Mouse (Mus musculus): ENCODE data around the gene Cfap45.
A peak's percentile ranks its signal among the peaks of the same experiment; 100 is the strongest.

The Cfap45 gene

DNA sequence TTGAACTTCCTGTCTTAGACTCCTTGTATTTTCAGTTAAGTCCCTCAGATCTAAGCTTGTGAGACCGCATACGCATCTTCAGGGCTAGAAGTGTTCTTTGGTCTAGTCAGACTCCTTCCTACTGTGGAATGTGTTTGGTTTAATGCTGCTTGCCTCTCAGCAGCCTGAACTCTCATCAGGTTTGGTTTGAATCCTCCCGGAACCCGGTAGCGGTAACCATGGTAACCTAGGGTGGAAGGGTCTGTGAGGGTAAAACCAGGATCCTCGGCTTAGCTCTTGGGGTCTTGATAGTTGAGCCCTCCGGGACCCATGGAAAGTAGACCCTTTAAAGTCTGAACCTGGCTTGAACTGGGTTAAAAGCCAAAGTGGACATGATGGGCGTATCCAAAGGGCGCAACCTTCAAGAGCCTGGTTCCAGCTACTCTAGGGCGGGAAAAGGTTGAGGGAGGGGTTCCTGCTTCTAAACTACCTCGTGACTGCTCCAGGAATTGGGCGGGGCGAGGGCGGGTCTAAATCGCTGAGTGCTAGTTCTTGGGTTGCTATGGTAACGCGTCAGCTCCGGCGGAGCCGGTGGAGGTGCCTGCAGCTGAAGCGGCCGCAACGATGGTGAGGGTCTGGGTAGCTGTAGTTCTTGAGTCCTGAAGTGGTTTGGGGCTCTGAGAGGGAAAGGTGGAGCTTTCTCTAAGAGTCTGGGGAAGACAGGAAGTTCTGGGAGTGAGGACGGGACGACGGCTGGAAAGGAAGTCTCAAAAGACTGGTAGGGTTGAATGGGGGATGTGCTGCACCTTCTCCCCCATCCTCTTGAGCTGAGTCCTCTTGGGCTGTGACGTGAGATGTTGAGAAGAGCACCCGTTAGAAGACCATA is at the start of gene Cfap45:
Gene Cfap45 (plus strand): TSS at position 226 of the 865 bp plus-strand sequence.
- DNase-seq (ENCODE audit: low spot score in 2 of 2) = peak; percentile 92 to 94

GRCm38 (mm10) chr1:172472909-172473308 is 47.7 kb upstream of the Cfap45 start:
- DNase-seq (ENCODE audit: low spot score in 2 of 2) = no peak

DNA sequence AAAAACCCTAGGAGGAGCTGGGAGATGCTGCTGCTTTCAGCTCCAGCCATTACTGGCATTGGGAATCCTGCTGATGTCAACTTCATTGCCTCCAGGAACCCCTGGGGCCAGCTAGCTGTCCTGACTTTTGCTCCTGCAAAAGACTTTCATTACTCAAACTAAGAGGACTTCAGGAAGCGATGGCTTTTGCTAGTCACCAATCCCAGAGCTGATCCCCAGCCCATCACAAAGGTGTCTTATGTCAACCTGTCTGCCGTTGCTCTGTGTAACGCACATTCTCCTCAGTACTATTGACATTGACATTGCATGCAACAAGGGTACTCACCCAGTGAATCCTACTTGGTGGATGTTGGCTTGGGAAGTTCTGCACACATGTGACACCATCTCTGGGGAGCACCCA is 46.4 kb upstream of the Cfap45 start:
- DNase-seq (ENCODE audit: low spot score in 2 of 2) = no peak

- no peak for DNase-seq (ENCODE audit: low spot score in 2 of 2)
These were observed 45.4 kb upstream of the Cfap45 start, which contains the start of gene Slamf9 for GRCm38 (mm10) chr1:172475054-172475741. Gene Slamf9 (plus strand): TSS chr1:172475358.

- no peak for DNase-seq (ENCODE audit: low spot score in 2 of 2)
These were observed 42.6 kb upstream of the Cfap45 start for GRCm38 (mm10) chr1:172478020-172478419.

- DNase-seq (ENCODE audit: low spot score in 2 of 2) = no peak
These were observed 40.2 kb upstream of the Cfap45 start for GRCm38 (mm10) chr1:172480376-172480775.

- peak in 1 of 2 experiments; percentile 31 for DNase-seq (ENCODE audit: low spot score in 2 of 2)
These were observed 39.5 kb upstream of the Cfap45 start for GRCm38 (mm10) chr1:172481111-172481510.

DNA sequence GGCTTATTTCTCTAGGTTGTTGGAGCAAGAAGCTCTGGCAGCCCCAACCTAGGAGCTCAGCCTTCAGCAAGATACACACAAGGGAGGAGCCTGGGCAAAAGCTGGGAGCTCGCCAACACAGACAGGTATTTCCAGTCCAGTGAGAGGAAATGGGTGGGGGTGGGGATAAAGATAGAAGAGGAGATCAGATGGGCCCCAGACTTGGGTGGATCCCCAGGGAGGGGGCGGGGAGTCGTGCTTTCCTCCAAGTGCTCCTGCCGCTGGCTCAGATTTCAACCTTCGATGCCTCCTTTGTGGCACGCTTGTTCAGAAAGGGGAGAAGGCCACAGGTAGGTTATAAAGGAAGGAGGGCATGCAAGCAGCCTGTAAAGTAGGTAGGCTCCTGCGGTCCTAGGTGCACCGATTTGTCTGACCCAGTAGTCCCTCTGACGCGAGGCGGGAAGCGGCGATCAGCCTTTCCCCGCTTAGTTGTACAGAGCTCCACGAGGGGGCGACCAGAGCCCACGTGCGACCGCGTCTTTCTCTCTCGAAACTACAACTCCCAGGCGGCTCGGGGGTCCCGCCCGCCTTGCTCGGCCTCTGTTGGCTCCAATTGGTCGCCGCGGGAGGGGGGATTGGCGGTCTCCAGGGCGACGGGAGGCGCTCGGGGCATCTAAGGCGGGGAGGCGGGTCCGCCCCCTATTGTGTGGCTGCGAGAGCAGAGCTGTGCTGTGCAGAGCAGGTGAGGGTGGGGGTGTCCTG is 38.9 kb upstream of the Cfap45 start, which contains the start of gene Igsf9:
Gene Igsf9 (plus strand): TSS at position 249 of the 741 bp plus-strand sequence.
- peak; percentile 97 to 98 for DNase-seq (ENCODE audit: low spot score in 2 of 2)

- DNase-seq (ENCODE audit: low spot score in 2 of 2) = peak in 1 of 2 experiments; percentile 39
These were observed 37.9 kb upstream of the Cfap45 start for GRCm38 (mm10) chr1:172482518-172483360.

- peak in 1 of 2 experiments; percentile 35 for DNase-seq (ENCODE audit: low spot score in 2 of 2)
These were observed 37.3 kb upstream of the Cfap45 start for GRCm38 (mm10) chr1:172483361-172483660.

DNA sequence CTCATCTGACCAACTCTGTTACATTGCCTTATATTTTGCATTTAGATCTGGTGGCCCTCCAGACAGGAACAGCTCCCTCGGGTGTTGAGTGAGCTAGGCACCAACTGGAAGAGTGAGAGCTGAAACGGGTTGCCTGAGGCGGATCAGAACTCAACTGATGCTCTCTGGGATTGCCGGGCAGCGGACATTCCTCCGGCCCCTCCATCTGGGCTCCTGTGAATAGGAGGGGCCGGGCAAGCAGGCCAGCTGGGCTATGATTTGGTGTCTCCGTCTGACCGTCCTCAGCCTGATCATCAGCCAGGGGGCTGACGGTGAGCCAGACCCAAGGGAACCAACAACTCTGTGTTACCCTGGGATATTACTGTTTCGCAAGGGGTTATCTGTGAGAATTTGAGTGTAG is 36.4 kb upstream of the Cfap45 start:
- DNase-seq (ENCODE audit: low spot score in 2 of 2) = peak in 1 of 2 experiments; percentile 28

DNA sequence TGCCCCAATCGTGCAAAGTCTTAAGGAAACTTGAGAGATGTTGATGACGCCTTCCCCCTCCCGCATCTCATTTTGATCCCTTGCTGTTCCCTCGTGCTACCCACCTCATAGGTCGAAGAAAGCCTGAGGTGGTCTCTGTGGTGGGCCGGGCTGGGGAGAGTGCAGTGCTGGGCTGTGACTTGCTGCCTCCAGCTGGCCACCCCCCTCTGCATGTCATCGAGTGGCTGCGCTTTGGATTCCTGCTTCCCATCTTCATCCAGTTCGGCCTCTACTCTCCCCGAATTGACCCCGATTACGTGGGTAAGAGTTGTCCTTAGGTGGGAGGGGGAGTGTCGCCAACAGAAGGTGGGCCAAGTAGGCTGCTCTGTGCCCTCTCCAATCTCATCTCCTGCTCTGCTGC is 35.9 kb upstream of the Cfap45 start:
- peak in 1 of 2 experiments; percentile 24 for DNase-seq (ENCODE audit: low spot score in 2 of 2)

DNA sequence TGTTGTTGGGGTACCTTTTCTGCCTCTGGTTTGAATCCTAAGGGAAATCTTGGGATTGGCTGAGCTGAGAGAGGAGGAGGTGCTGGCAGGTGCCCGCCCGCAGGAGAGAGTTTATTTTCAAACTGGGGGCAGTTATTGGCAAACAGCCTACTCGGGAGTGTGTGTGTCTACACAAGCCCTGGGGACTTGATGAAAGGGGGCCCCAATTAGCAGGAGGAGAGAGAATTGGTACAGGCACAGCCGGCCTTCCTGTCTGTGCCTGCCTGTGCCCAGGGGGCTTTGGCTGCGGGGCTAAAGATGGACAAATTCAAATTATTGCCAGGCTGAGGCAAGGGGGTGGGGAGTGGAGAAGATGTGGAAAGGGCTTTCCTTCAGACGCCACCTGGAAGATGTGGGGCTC is 34.8 kb upstream of the Cfap45 start:
- no peak for DNase-seq (ENCODE audit: low spot score in 2 of 2)

GRCm38 (mm10) chr1:172486236-172486635 is 34.4 kb upstream of the Cfap45 start:
- DNase-seq (ENCODE audit: low spot score in 2 of 2) = no peak

DNA sequence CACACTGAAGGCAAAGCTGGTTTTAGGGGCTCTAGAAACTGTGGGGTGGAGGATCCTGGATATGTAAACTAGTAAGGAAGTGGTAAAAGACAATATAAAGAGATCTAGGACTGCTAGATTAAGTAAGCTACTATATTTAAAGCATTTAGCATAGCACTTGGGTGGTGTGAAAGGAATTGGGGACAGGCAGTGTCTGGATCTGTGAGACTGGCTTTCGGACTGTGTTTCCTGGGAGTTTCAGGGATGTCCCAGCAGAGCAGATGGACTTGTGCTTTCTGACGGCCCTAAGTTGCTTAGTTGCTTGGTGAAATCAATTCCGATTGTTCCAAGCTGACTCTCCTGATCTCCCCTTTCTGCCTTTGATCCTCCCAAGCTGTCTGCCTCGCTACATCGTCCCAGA is 34.0 kb upstream of the Cfap45 start:
- DNase-seq (ENCODE audit: low spot score in 2 of 2) = no peak

DNA sequence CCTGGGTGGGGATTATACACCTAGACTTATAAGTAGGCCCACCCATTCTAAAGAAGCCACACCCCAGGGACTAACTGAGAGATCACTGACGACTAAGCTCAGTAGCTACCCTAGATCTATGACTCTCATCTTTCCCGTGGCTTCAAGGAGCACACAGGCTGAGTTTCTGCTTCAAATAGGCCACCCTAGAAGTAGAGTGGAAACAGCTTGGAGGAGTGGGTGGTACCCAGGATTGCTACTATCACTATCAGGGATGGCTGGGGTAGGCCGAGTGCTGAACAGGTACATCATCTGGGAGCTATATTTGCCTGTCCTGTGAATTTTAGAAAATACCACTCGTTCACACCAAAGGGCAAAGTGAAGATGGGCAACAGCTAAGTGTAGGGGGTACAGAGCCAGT is 32.7 kb upstream of the Cfap45 start:
- no peak for DNase-seq (ENCODE audit: low spot score in 2 of 2)

DNA sequence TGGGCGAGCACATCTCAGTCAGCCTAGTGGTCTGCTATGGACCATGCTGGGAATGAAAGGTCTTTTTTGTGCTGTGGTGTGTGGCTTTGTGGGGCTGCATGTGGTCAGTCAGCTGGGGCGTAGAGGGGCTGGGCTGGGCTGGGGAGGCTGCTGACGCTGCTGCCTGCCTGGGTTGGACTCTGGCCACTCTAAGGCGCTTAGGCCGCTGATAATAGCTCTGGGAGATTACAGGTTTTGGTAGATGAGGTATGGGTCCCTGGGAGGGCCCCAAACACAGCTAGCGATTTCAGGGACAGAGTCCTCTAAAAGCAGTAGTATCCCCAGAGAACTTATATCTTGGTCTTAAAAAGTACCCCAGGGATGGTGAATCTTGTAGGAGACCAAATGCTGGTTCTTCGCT is 31.8 kb upstream of the Cfap45 start:
- DNase-seq (ENCODE audit: low spot score in 2 of 2) = no peak

GRCm38 (mm10) chr1:172489585-172490250 is 30.9 kb upstream of the Cfap45 start:
- no peak for DNase-seq (ENCODE audit: low spot score in 2 of 2)

DNA sequence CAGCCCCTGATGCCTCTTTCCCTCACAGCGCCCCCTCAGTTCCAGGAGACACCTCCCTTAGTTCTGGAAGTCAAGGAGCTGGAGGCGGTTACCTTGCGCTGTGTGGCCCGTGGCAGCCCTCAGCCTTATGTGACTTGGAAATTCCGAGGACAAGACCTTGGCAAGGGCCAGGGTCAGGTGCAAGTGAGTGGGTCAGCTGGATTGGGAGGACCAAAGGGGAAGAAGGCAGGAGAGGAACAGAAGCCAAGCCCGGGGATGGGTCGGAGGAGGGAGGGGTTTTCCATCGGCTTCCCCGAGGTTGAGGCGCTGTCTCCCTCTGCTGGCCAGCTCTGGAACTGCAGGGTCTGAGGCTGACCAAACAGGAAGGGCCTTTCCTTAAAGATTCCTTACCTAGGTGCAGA is 30.3 kb upstream of the Cfap45 start:
- DNase-seq (ENCODE audit: low spot score in 2 of 2) = peak; percentile 85 to 92

- no peak for DNase-seq (ENCODE audit: low spot score in 2 of 2)
These were observed 28.6 kb upstream of the Cfap45 start for GRCm38 (mm10) chr1:172492047-172492446.

- DNase-seq (ENCODE audit: low spot score in 2 of 2) = no peak
These were observed 27.1 kb upstream of the Cfap45 start for GRCm38 (mm10) chr1:172493516-172493915.
